Mouse (Mus musculus): ENCODE results near the gene AI661453.

GRCm38 (mm10) chr17:47446561-47446960 lies 10.1 kb downstream of the AI661453 start:
- no peak for TF ChIP-seq CTCF (IDR thresholded peaks at IDR 0.05; ENCODE audit: insufficient read depth, low read length)
- TF ChIP-seq POLR2A (IDR thresholded peaks at IDR 0.05; ENCODE audit: borderline replicate concordance, extremely low read depth, low read depth, low read length) = no peak

All from lung, adult 2 months (tissue).